Mouse (Mus musculus) intestine, embryonic 14.5 days (tissue): ENCODE results near the gene Hspb8. TPM values are rescaled to one million over a fixed set of nuclear protein-coding genes. Genes with fewer than 3 reads are reported as not detected.
"Not testable (repeated sequence)": the region's sequence is repeated elsewhere in the genome, so short reads cannot be mapped to it uniquely, and the experiment has no call there.

Source experiments
- ATAC-seq: fragments of 200-750 bp; cut with Nextera tagmentation; replicated peaks from 2 replicates; pipeline ENCODE4 v1.8.0; 2017; ENCODE audit warnings: low read depth, moderate number of reproducible peaks, moderate TSS enrichment, moderate library complexity; ENCODE audit not compliant: low FRiP score, low TSS enrichment
- DNase-seq: peaks from one replicate; pipeline ENCODE4 v3.0.0-alpha.2; 2018; ENCODE audit warnings: low spot score
- H3K27ac ChIP-seq: fragments of 300-500 bp; sonication (generic); 2 replicates; pipeline ENCODE4 v1.5.1; 2014; ENCODE audit warnings: low read depth, mild to moderate bottlenecking, control low read depth
- H3K27me3 ChIP-seq: fragments of 300-500 bp; sonication (generic); replicated peaks from 2 replicates; pipeline ENCODE4 v1.6.1; 2014; ENCODE audit warnings: low read length, control low read depth; ENCODE audit not compliant: control insufficient read depth, insufficient read depth
- H3K36me3 ChIP-seq: fragments of 300-500 bp; sonication (generic); 2 replicates; pipeline ENCODE4 v1.6.1; 2014; ENCODE audit warnings: low read length, control low read depth; ENCODE audit not compliant: control insufficient read depth, insufficient read depth
- H3K4me1 ChIP-seq: fragments of 300-500 bp; sonication (generic); replicated peaks from 2 replicates; pipeline ENCODE4 v1.6.1; 2014; ENCODE audit warnings: low read length, control low read depth, mixed read lengths; ENCODE audit not compliant: control insufficient read depth, insufficient read depth
- H3K4me2 ChIP-seq: fragments of 300-500 bp; sonication (generic); 2 replicates; pipeline ENCODE4 v1.6.1; 2014; ENCODE audit warnings: low read length
- H3K4me3 ChIP-seq: fragments of 300-500 bp; sonication (generic); 2 replicates; pipeline ENCODE4 v1.5.1; 2014; ENCODE audit warnings: low read depth, low read length, control low read depth, mixed read lengths
- H3K9ac ChIP-seq: fragments of 300-500 bp; sonication (generic); 2 replicates; pipeline ENCODE4 v1.6.1; 2014; ENCODE audit warnings: mild to moderate bottlenecking, low read length
- H3K9me3 ChIP-seq: fragments of 300-500 bp; sonication (generic); 2 replicates; pipeline ENCODE4 v1.6.1; 2016; ENCODE audit warnings: low read length, control low read depth; ENCODE audit not compliant: control insufficient read depth
- WGBS: fragments of 180-500 bp; shearing (Covaris S2); extraction: QIAGEN DNeasy Blood & Tissue Kit; methylation state at CpG from one replicate; pipeline ENCODE4 v1.1.7; 2014; 5-methylcytosine and 5-hydroxymethylcytosine counted together
- polyA plus RNA-seq: library from polyadenylated mRNA; unstranded; fragments of >200 nt; fragmentation: Nextera tagmentation; extraction: Ambion mirVana; gene quantifications from 2 replicates; pipeline ENCODE4 v1.2.1, GENCODE M21; 2014

Gene Hspb8
- polyA plus RNA-seq, 1 experiment from 2014 or later = 11.2 TPM

- no peak overlapping the region for H3K4me3 ChIP-seq
- 40% methylated on average over 4 of the region's 4 CpGs for WGBS
- no peaks in the 10 kb centered on the region for H3K9me3 ChIP-seq
- DNase-seq (no peak), ATAC-seq (no peak)
- H3K27me3 ChIP-seq = no peaks in the 10 kb centered on the region
- H3K4me2 ChIP-seq = no peak overlapping the region
- no peaks in the 10 kb centered on the region for H3K36me3 ChIP-seq
- no peaks in the 10 kb centered on the region for H3K4me1 ChIP-seq
- no peak overlapping the region for H3K9ac ChIP-seq
- no peak overlapping the region for H3K27ac ChIP-seq
These were observed 15.7 kb upstream of the Hspb8 start for GRCm38 (mm10) chr5:116438328-116438727.

- Histone ChIP-seq H3K9ac (no peak overlapping the region), H3K9me3 (no peaks in the 10 kb centered on the region), H3K27me3 (no peaks in the 10 kb centered on the region), H3K36me3 (no peaks in the 10 kb centered on the region), H3K4me1 (no peaks in the 10 kb centered on the region), H3K4me2 (no peak overlapping the region), H3K27ac (no peak overlapping the region), H3K4me3 (no peak overlapping the region)
- ATAC-seq (no peak), DNase-seq (no peak)
These were observed 13.5 kb upstream of the Hspb8 start for GRCm38 (mm10) chr5:116436117-116436516.

- Histone ChIP-seq H3K4me3 (no peak overlapping the region), H3K9ac (no peak overlapping the region), H3K36me3 (no peaks in the 10 kb centered on the region), H3K27ac (no peak overlapping the region), H3K4me2 (no peak overlapping the region), H3K27me3 (no peaks in the 10 kb centered on the region), H3K9me3 (no peaks in the 10 kb centered on the region), H3K4me1 (no peaks in the 10 kb centered on the region)
- no peak for DNase-seq
- WGBS = 58% methylated on average over 13 of the region's 13 CpGs
- no peak for ATAC-seq
These were observed 12.5 kb upstream of the Hspb8 start for GRCm38 (mm10) chr5:116434976-116435850.

GRCm38 (mm10) chr5:116432871-116433270 is 10.2 kb upstream of the Hspb8 start:
- Histone ChIP-seq H3K27me3 (no peaks in the 10 kb centered on the region), H3K4me1 (no peaks in the 10 kb centered on the region), H3K36me3 (no peaks in the 10 kb centered on the region), H3K9me3 (no peaks in the 10 kb centered on the region), H3K27ac (no peak overlapping the region), H3K4me2 (no peak overlapping the region), H3K9ac (no peak overlapping the region), H3K4me3 (no peak overlapping the region)
- WGBS = 63% methylated on average over 7 of the region's 7 CpGs
- no peak for ATAC-seq
- DNase-seq = no peak

- Histone ChIP-seq H3K9ac (no peak overlapping the region), H3K9me3 (no peaks in the 10 kb centered on the region), H3K4me3 (no peak overlapping the region), H3K27ac (no peak overlapping the region), H3K27me3 (no peaks in the 10 kb centered on the region), H3K4me2 (no peak overlapping the region), H3K4me1 (peaks cover 11% of the 10 kb centered on the region), H3K36me3 (no peaks in the 10 kb centered on the region)
- WGBS = 76% methylated on average over 2 of the region's 2 CpGs
- DNase-seq (no peak), ATAC-seq (no peak)
These were observed 4.0 kb upstream of the Hspb8 start for GRCm38 (mm10) chr5:116426701-116427100.

- not testable (repeated sequence) for H3K27ac ChIP-seq, H3K27me3 ChIP-seq, H3K4me3 ChIP-seq, DNase-seq, H3K9me3 ChIP-seq, ATAC-seq, H3K36me3 ChIP-seq, H3K9ac ChIP-seq, H3K4me2 ChIP-seq
- WGBS = 69% methylated on average over 3 of the region's 3 CpGs
- peaks cover 15% of the 10 kb centered on the region for H3K4me1 ChIP-seq
These were observed 3.0 kb upstream of the Hspb8 start for GRCm38 (mm10) chr5:116425709-116426108.

- DNase-seq = no peak
- Histone ChIP-seq H3K27ac (no peak overlapping the region), H3K27me3 (no peaks in the 10 kb centered on the region), H3K4me1 (peaks cover 19% of the 10 kb centered on the region), H3K4me3 (no peak overlapping the region), H3K36me3 (no peaks in the 10 kb centered on the region), H3K9me3 (no peaks in the 10 kb centered on the region), H3K9ac (no peak overlapping the region), H3K4me2 (no peak overlapping the region)
- no peak for ATAC-seq
- WGBS = 28% methylated on average over 7 of the region's 7 CpGs
These were observed 2.6 kb upstream of the Hspb8 start for GRCm38 (mm10) chr5:116425273-116425672.

GRCm38 (mm10) chr5:116423746-116424145 is 1.1 kb upstream of the Hspb8 start:
- WGBS = 71% methylated on average over 8 of the region's 8 CpGs
- Histone ChIP-seq H3K9ac (no peak overlapping the region), H3K36me3 (no peaks in the 10 kb centered on the region), H3K27me3 (no peaks in the 10 kb centered on the region), H3K4me3 (no peak overlapping the region), H3K9me3 (no peaks in the 10 kb centered on the region), H3K27ac (no peak overlapping the region), H3K4me1 (peaks cover 19% of the 10 kb centered on the region), H3K4me2 (no peak overlapping the region)
- DNase-seq = no peak
- no peak for ATAC-seq
